Mouse (Mus musculus): Measurements from ENCODE around the gene Myo1a.

The Myo1a gene

GRCm38 (mm10) chr10:127674794-127675522, 30.0 kb upstream of the Myo1a start:
- DNase-seq (ENCODE audit: low spot score): peak; percentile 88

GRCm38 (mm10) chr10:127675859-127676398, 29.0 kb upstream of the Myo1a start:
- no peak for DNase-seq (ENCODE audit: low spot score)

- peak; percentile 84 for DNase-seq (ENCODE audit: low spot score)
Observed at GRCm38 (mm10) chr10:127676691-127677548, 28.1 kb upstream of the Myo1a start.

- DNase-seq (ENCODE audit: low spot score): peak; percentile 60
Observed at GRCm38 (mm10) chr10:127677591-127678336, 27.2 kb upstream of the Myo1a start.

- DNase-seq (ENCODE audit: low spot score): no peak
Observed at GRCm38 (mm10) chr10:127679208-127679607, 25.8 kb upstream of the Myo1a start.

GRCm38 (mm10) chr10:127679881-127680280, 25.1 kb upstream of the Myo1a start:
- no peak for DNase-seq (ENCODE audit: low spot score)

- no peak for DNase-seq (ENCODE audit: low spot score)
Observed at GRCm38 (mm10) chr10:127682886-127683285, 22.1 kb upstream of the Myo1a start.

GRCm38 (mm10) chr10:127691053-127691452, 13.9 kb upstream of the Myo1a start:
- DNase-seq (ENCODE audit: low spot score): no peak

GRCm38 (mm10) chr10:127694636-127695035, 10.3 kb upstream of the Myo1a start:
- DNase-seq (ENCODE audit: low spot score): no peak

- DNase-seq (ENCODE audit: low spot score): no peak
Observed at GRCm38 (mm10) chr10:127695775-127696174, 9.2 kb upstream of the Myo1a start.

GRCm38 (mm10) chr10:127698966-127699365, 6.0 kb upstream of the Myo1a start:
- DNase-seq (ENCODE audit: low spot score): no peak

- no peak for DNase-seq (ENCODE audit: low spot score)
Observed at GRCm38 (mm10) chr10:127703299-127703698, 1.7 kb upstream of the Myo1a start.

- no peak for DNase-seq (ENCODE audit: low spot score)
Observed at GRCm38 (mm10) chr10:127704293-127704692, 677 bp upstream of the Myo1a start.

GRCm38 (mm10) chr10:127705783-127706182, 813 bp downstream of the Myo1a start:
- no peak for DNase-seq (ENCODE audit: low spot score)

- DNase-seq (ENCODE audit: low spot score): no peak
Observed at GRCm38 (mm10) chr10:127707721-127708120, 2.8 kb downstream of the Myo1a start.

- DNase-seq (ENCODE audit: low spot score): no peak
Observed at GRCm38 (mm10) chr10:127708850-127709370, 3.9 kb downstream of the Myo1a start.

GRCm38 (mm10) chr10:127710331-127710730, 5.4 kb downstream of the Myo1a start:
- no peak for DNase-seq (ENCODE audit: low spot score)

GRCm38 (mm10) chr10:127712736-127713135, 7.8 kb downstream of the Myo1a start:
- no peak for DNase-seq (ENCODE audit: low spot score)

- no peak for DNase-seq (ENCODE audit: low spot score)
Observed at GRCm38 (mm10) chr10:127721671-127722418, 16.9 kb downstream of the Myo1a start.

GRCm38 (mm10) chr10:127724178-127724577, 19.2 kb downstream of the Myo1a start, which contains the start of gene Tac2:
Gene Tac2, plus strand, starts transcription at chr10:127724478.
- DNase-seq (ENCODE audit: low spot score): no peak

GRCm38 (mm10) chr10:127725136-127725535, 20.2 kb downstream of the Myo1a start:
- DNase-seq (ENCODE audit: low spot score): no peak
